Mouse (Mus musculus) bone marrow, adult 2 months (tissue): ENCODE results near the gene Zbtb8a.

Experiments used
- CTCF ChIP-seq: fragments of 200-500 bp; IDR thresholded peaks from 2 replicates; pipeline ENCODE4 v1.5.1; 2011; ENCODE audit warnings: low read length, control low read depth; ENCODE audit not compliant: control insufficient read depth, insufficient read depth
- POLR2A ChIP-seq: fragments of 200-500 bp; IDR thresholded peaks from 2 replicates; pipeline ENCODE4 v1.6.1; 2011; ENCODE audit warnings: low read depth, mild to moderate bottlenecking, control low read depth, low read length, borderline replicate concordance; ENCODE audit not compliant: control insufficient read depth

GRCm38 (mm10) chr4:129326191-129326590 is 51.7 kb downstream of the Zbtb8a start:
- no peak for TF ChIP-seq CTCF
- no peak for TF ChIP-seq POLR2A
